Mouse (Mus musculus): ENCODE results near the gene Zfp60. TPM values are rescaled to one million over a fixed set of nuclear protein-coding genes. Genes with fewer than 3 reads are reported as not detected.
A peak's percentile ranks its signal among the peaks of the same experiment; 100 is the strongest.

The Zfp60 gene
- polyA plus RNA-seq (2012; rRNA removed): 37.7 and 46.4 TPM in 2 replicates

GRCm38 (mm10) chr7:27731281-27731883 is at the start of gene Zfp60:
Gene Zfp60, plus strand, starts transcription at chr7:27731389.
- DNase-seq (ENCODE audit: low read depth): peak; percentile 97

DNA sequence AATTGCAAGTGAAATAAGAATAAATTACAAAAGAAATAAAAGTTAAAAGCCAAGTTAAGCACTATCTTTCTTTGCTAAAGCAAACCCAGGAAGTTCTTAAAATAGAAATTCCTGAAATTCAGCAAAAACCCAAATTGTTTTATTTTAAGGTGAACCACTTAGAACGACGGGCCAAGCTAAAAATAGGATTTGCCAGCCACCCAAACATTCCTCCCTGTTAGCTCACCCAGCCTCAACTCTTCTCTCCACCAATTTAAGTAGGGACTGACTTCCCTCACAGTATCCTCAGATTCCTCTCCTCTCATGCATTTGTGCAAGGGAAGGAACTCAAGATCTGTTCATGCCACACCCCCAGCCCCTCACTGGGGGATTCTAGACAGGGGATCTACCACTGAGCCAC is 48.0 kb upstream of the Zfp60 start:
- no peak for DNase-seq (ENCODE audit: low read depth)
- TF ChIP-seq POLR2A (IDR thresholded peaks at IDR 0.05; ENCODE audit: borderline replicate concordance, extremely low read depth, insufficient read depth, insufficient read length, poor library complexity, severe bottlenecking): no peak
- no peak for TF ChIP-seq CTCF (IDR thresholded peaks at IDR 0.05; ENCODE audit: borderline replicate concordance, extremely low read depth, insufficient read depth, insufficient read length)

More at GRCm38 (mm10) chr7:27731281-27731883, at the start of gene Zfp60:
- TF ChIP-seq CTCF (IDR thresholded peaks at IDR 0.05; ENCODE audit: borderline replicate concordance, extremely low read depth, insufficient read depth, insufficient read length): peak; percentile 45; the same call in 1 of the 2 replicates
- peak; percentile 80; the same call in 1 of the 2 replicates for TF ChIP-seq POLR2A (IDR thresholded peaks at IDR 0.05; ENCODE audit: borderline replicate concordance, extremely low read depth, insufficient read depth, insufficient read length, poor library complexity, severe bottlenecking)

- DNase-seq (ENCODE audit: low read depth): no peak
- no peak for TF ChIP-seq CTCF (IDR thresholded peaks at IDR 0.05; ENCODE audit: borderline replicate concordance, extremely low read depth, insufficient read depth, insufficient read length)
- TF ChIP-seq POLR2A (IDR thresholded peaks at IDR 0.05; ENCODE audit: borderline replicate concordance, extremely low read depth, insufficient read depth, insufficient read length, poor library complexity, severe bottlenecking): no peak
Measured at GRCm38 (mm10) chr7:27685220-27685619, 46.0 kb upstream of the Zfp60 start.

- DNase-seq (ENCODE audit: low read depth): peak; percentile 75
- TF ChIP-seq CTCF (IDR thresholded peaks at IDR 0.05; ENCODE audit: borderline replicate concordance, extremely low read depth, insufficient read depth, insufficient read length) (peak; percentile 67; the same call in 1 of the 2 replicates), POLR2A (IDR thresholded peaks at IDR 0.05; ENCODE audit: borderline replicate concordance, extremely low read depth, insufficient read depth, insufficient read length, poor library complexity, severe bottlenecking) (no peak)
Measured at GRCm38 (mm10) chr7:27685681-27686080, 45.5 kb upstream of the Zfp60 start.

DNA sequence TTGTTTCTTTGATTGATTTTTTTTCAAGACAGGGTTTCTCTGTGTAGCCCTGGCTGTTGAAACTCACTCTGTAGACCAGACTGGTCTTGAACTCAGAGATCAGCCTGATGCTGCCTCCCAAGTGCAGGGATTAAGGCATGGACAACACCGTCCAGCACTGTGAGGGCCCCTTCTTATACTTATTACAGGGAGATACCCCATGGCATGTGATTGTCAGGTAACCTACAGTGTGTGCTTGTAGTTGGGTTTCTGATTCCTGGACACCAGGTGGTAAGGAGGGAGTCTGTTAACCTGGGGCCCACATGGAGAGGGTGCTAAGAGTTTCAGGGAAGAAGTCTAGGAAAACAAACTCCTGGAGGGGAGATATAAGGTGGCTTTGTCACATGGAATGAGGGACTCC is 44.1 kb upstream of the Zfp60 start:
- TF ChIP-seq CTCF (IDR thresholded peaks at IDR 0.05; ENCODE audit: borderline replicate concordance, extremely low read depth, insufficient read depth, insufficient read length) (no peak), POLR2A (IDR thresholded peaks at IDR 0.05; ENCODE audit: borderline replicate concordance, extremely low read depth, insufficient read depth, insufficient read length, poor library complexity, severe bottlenecking) (no peak)
- no peak for DNase-seq (ENCODE audit: low read depth)

GRCm38 (mm10) chr7:27687836-27688235 is 43.4 kb upstream of the Zfp60 start:
- TF ChIP-seq CTCF (IDR thresholded peaks at IDR 0.05; ENCODE audit: borderline replicate concordance, extremely low read depth, insufficient read depth, insufficient read length) (no peak), POLR2A (IDR thresholded peaks at IDR 0.05; ENCODE audit: borderline replicate concordance, extremely low read depth, insufficient read depth, insufficient read length, poor library complexity, severe bottlenecking) (no peak)
- no peak for DNase-seq (ENCODE audit: low read depth)

GRCm38 (mm10) chr7:27688246-27688788 is 42.9 kb upstream of the Zfp60 start:
- TF ChIP-seq CTCF (IDR thresholded peaks at IDR 0.05; ENCODE audit: borderline replicate concordance, extremely low read depth, insufficient read depth, insufficient read length) (no peak), POLR2A (IDR thresholded peaks at IDR 0.05; ENCODE audit: borderline replicate concordance, extremely low read depth, insufficient read depth, insufficient read length, poor library complexity, severe bottlenecking) (no peak)
- DNase-seq (ENCODE audit: low read depth): peak; percentile 14

DNA sequence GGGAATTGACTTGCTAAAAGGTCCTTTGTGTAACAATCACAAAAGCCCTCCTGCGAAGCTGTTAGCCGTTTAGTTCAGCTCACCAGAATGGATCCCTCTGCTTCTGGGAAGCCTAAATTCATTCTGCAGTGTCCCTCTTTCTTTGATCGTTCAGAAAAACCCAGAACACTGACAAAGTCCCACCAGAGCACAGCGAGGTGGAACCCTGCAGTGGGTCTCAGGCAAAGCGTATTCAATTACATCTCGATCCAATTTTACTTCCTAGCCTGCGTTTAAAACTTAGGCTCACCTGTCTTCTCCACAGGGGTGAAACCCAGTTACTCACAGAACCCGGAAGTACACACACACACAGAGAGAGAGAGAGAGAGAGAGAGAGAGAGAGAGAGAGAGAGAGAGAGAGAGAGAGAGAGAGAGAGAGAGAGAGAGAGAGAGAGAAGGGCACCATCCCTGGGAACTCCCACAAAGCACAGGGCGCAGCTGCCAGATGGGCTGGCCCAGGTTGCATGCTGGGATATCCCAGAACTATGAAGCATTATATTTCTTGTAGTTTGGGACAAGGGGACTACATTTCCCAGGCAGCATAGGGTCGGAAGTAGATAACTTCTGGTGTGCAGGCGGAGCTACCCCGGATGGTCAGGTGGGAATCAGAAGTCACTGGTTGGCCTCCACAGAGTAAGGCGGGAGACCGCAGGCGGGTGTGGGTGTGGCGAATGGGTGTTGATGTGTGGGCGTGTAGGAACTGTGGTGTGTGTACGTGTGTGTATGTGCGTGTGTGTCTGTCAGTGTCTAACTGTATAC is 42.2 kb upstream of the Zfp60 start, which contains the start of gene Zfp607b:
Gene Zfp607b (plus strand): TSS at position 526 of the 798 bp plus-strand sequence.
- peak; percentile 99 for DNase-seq (ENCODE audit: low read depth)
- TF ChIP-seq POLR2A (IDR thresholded peaks at IDR 0.05; ENCODE audit: borderline replicate concordance, extremely low read depth, insufficient read depth, insufficient read length, poor library complexity, severe bottlenecking) (peak; percentile 14; the same call in 1 of the 2 replicates), CTCF (IDR thresholded peaks at IDR 0.05; ENCODE audit: borderline replicate concordance, extremely low read depth, insufficient read depth, insufficient read length) (no peak)

- peak; percentile 77 for TF ChIP-seq CTCF (IDR thresholded peaks at IDR 0.05; ENCODE audit: borderline replicate concordance, extremely low read depth, insufficient read depth, insufficient read length)
- TF ChIP-seq POLR2A (IDR thresholded peaks at IDR 0.05; ENCODE audit: borderline replicate concordance, extremely low read depth, insufficient read depth, insufficient read length, poor library complexity, severe bottlenecking): no peak
- peak; percentile 66 for DNase-seq (ENCODE audit: low read depth)
Measured at GRCm38 (mm10) chr7:27691076-27691475, 40.1 kb upstream of the Zfp60 start.

GRCm38 (mm10) chr7:27696711-27697110 is 34.5 kb upstream of the Zfp60 start:
- TF ChIP-seq POLR2A (IDR thresholded peaks at IDR 0.05; ENCODE audit: borderline replicate concordance, extremely low read depth, insufficient read depth, insufficient read length, poor library complexity, severe bottlenecking) (no peak), CTCF (IDR thresholded peaks at IDR 0.05; ENCODE audit: borderline replicate concordance, extremely low read depth, insufficient read depth, insufficient read length) (no peak)

GRCm38 (mm10) chr7:27710402-27710801 is 20.8 kb upstream of the Zfp60 start:
- no peak for TF ChIP-seq CTCF (IDR thresholded peaks at IDR 0.05; ENCODE audit: borderline replicate concordance, extremely low read depth, insufficient read depth, insufficient read length)
- TF ChIP-seq POLR2A (IDR thresholded peaks at IDR 0.05; ENCODE audit: borderline replicate concordance, extremely low read depth, insufficient read depth, insufficient read length, poor library complexity, severe bottlenecking): no peak
- no peak for DNase-seq (ENCODE audit: low read depth)

More at GRCm38 (mm10) chr7:27696711-27697110, 34.5 kb upstream of the Zfp60 start:
- DNase-seq (ENCODE audit: low read depth): no peak
